In genomic region chr1:13425601-13426327, GRCm38 (mm10) we compare ENCODE assay signal across 9 mouse cellular contexts.
DNase-seq lines count a peak whose midpoint lies in the region; ATAC-seq and TF ChIP-seq lines count a peak whose summit lies in the region.
"Had no signal": no experiment of that assay in that cellular context is flagged by ENCODE, and none has a peak within 500 bp of the region (broad histone marks: within the 10 kb centered on the region; RNA-seq: fewer than 3 reads in every experiment).

No protein-coding gene starts in this region.

- no peaks in the 10 kb centered on the region for H3K9me3 ChIP-seq in lung, embryonic 16.5 days (ENCODE audit: control insufficient read depth, low read length)
- H3K9me3 ChIP-seq in embryonic facial prominence, embryonic 15.5 days (replicated peaks) = no peaks in the 10 kb centered on the region
- no peaks in the 10 kb centered on the region for H3K9me3 ChIP-seq in limb, embryonic 13.5 days

- no peak for TF ChIP-seq CTCF in small intestine, adult 2 months (IDR thresholded peaks at IDR 0.05; ENCODE audit: extremely low read depth, insufficient read length, insufficient replicate concordance, low read depth, low read length)

- H3K9ac ChIP-seq in lung, embryonic 16.5 days (ENCODE audit: low read length) = peak overlapping the region; percentile 69
- H3K9ac ChIP-seq in embryonic facial prominence, embryonic 15.5 days = no peak overlapping the region
- no peak overlapping the region for H3K9ac ChIP-seq in limb, embryonic 13.5 days

- H3K4me2 ChIP-seq in lung, embryonic 16.5 days (ENCODE audit: low read depth, low read length) = peak overlapping the region; percentile 76
- H3K4me2 ChIP-seq in embryonic facial prominence, embryonic 15.5 days (replicated peaks) = peak overlapping the region; percentile 55
- peak overlapping the region; percentile 64 for H3K4me2 ChIP-seq in limb, embryonic 13.5 days (replicated peaks)

- DNase-seq in lung, postnatal 25 days (ENCODE audit: low spot score) = no peak
- no peak for DNase-seq in embryo, embryonic 11 days
- DNase-seq in cerebellum, adult 8-10 months = no peak
- DNase-seq in lung, postnatal 4 days = no peak

- H3K4me1 ChIP-seq in lung, embryonic 16.5 days (replicated peaks; ENCODE audit: control insufficient read depth, insufficient read depth, low read length) = peaks cover 18% of the 10 kb centered on the region
- peaks cover 19% of the 10 kb centered on the region; the same call in 1 of the 2 replicates for H3K4me1 ChIP-seq in embryonic facial prominence, embryonic 15.5 days
- peaks cover 19% of the 10 kb centered on the region for H3K4me1 ChIP-seq in limb, embryonic 13.5 days
- H3K4me1 ChIP-seq in small intestine, adult 2 months (ENCODE audit: control insufficient read depth, insufficient read depth, insufficient read length, low read length) = peaks cover 4% of the 10 kb centered on the region

- 23% methylated on average over 9 of the region's 9 CpGs for WGBS in lung, embryonic 16.5 days
- WGBS in embryonic facial prominence, embryonic 15.5 days = 16% methylated on average over 9 of the region's 9 CpGs
- 23% methylated on average over 9 of the region's 9 CpGs for WGBS in limb, embryonic 13.5 days
- WGBS in small intestine, adult 2 months = 23% methylated on average over 9 of the region's 9 CpGs

- TF ChIP-seq POLR2A in small intestine, adult 2 months (IDR thresholded peaks at IDR 0.05; ENCODE audit: low read depth, low read length) = no peak

- peak; percentile 30 for ATAC-seq in lung, embryonic 16.5 days (ENCODE audit: low read depth)
- ATAC-seq in embryonic facial prominence, embryonic 15.5 days (ENCODE audit: insufficient number of reproducible peaks, low FRiP score, low TSS enrichment, low read depth) = no peak
- peak; percentile 1; the same call in 1 of the 2 replicates for ATAC-seq in limb, embryonic 13.5 days (ENCODE audit: low FRiP score, low read depth)

- peak overlapping the region; percentile 52 for H3K4me3 ChIP-seq in lung, embryonic 16.5 days (ENCODE audit: low read length)
- peak overlapping the region; percentile 42 for H3K4me3 ChIP-seq in embryonic facial prominence, embryonic 15.5 days (replicated peaks)
- peak overlapping the region; percentile 44 for H3K4me3 ChIP-seq in limb, embryonic 13.5 days
- H3K4me3 ChIP-seq in small intestine, adult 2 months (ENCODE audit: low read depth, low read length) = peak overlapping the region; percentile 43; the same call in 1 of the 2 replicates

- peak overlapping the region; percentile 75 for H3K27ac ChIP-seq in lung, embryonic 16.5 days (ENCODE audit: low read length)
- H3K27ac ChIP-seq in embryonic facial prominence, embryonic 15.5 days (replicated peaks) = peak overlapping the region; percentile 61; the same call in 1 of the 2 replicates
- H3K27ac ChIP-seq in limb, embryonic 13.5 days = no peak overlapping the region
- no peak overlapping the region for H3K27ac ChIP-seq in small intestine, adult 2 months (ENCODE audit: insufficient read depth, low read depth, low read length)
- H3K27ac ChIP-seq: left cerebral cortex, adult 2 months had no signal

- no peaks in the 10 kb centered on the region for H3K36me3 ChIP-seq in lung, embryonic 16.5 days (ENCODE audit: control insufficient read depth, insufficient read depth, low read length)
- no peaks in the 10 kb centered on the region for H3K36me3 ChIP-seq in embryonic facial prominence, embryonic 15.5 days
- H3K36me3 ChIP-seq in limb, embryonic 13.5 days = no peaks in the 10 kb centered on the region
- no peaks in the 10 kb centered on the region for H3K36me3 ChIP-seq in small intestine, adult 2 months (ENCODE audit: control insufficient read depth, insufficient read depth, low read length)

- H3K27me3 ChIP-seq in lung, embryonic 16.5 days (ENCODE audit: control insufficient read depth, insufficient read depth, low read depth, low read length) = no peaks in the 10 kb centered on the region
- H3K27me3 ChIP-seq in embryonic facial prominence, embryonic 15.5 days = no peaks in the 10 kb centered on the region
- no peaks in the 10 kb centered on the region for H3K27me3 ChIP-seq in limb, embryonic 13.5 days
- H3K27me3 ChIP-seq in small intestine, adult 2 months (ENCODE audit: control insufficient read depth, insufficient read depth, low read length) = no peaks in the 10 kb centered on the region

Comparison
In these comparisons a context has a peak if more than half of its experiments do, and no peak if none do; other contexts are left out.
1. H3K27ac ChIP-seq: peak in lung, embryonic 16.5 days (single experiment) and embryonic facial prominence, embryonic 15.5 days (single experiment); none in limb, embryonic 13.5 days (single experiment) and small intestine, adult 2 months (single experiment).
2. Peak in every context shown above with its lines, with median percentiles within 50 percentile points of each other: H3K4me2 ChIP-seq and H3K4me3 ChIP-seq.